Mouse (Mus musculus) cerebellum, postnatal 4 days (tissue): ENCODE measurements at regions not wholly inside any gene's neighbourhood (a gene's known extent, or its start where the extent isn't known, plus 50 kb on each side); places are given as distances from the start of the nearest gene placed in this dataset.
A peak's percentile ranks its signal among the peaks of the same experiment; 100 is the strongest.

Source experiments
- DNase-seq, 2 experiments: peaks; one replicate each; pipeline ENCODE4 v3.0.0; 2022; ENCODE audit warnings: low spot score in 2 of 2, mixed read lengths in 1 of 2

DNA sequence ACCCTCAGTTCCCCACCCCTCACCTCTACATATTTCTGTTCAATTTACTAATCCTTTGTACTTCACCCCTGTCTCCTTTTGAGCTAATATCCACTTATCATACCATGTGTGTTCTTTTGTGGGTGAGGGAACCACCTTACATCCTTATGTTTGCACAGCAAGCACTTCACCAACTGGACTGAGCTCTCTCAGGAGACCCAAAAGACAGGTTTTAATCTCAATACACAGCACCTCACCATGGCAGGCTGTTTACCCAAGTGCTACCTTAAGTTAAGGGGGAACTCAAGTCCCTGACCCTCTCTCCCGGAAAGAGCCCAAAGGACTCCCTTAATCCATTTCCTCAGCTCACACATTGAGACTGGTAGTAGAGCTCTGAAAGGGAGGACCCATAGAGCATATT lies 62.3 kb upstream of the Agr3 start:
- DNase-seq: no peak

DNA sequence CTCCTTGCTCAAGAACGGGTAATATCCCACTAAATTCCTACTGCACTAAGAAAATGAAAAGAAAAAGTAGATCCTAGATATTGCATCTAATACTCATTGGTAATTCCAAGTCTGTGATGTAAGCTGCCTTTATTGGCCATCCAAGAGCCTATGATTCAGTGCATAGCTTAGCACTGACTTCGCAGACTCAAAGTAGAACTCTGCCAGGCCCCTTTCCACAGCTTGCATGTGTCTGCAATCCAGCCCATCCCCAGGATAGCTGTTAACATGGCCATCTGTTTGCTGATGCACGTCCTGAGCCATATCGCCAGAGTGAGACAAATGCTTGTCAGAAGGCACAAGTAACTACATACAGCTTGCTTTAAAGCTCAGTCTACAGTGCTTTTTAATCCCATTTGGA lies 72.3 kb upstream of the Agr3 start:
- DNase-seq: no peak

DNA sequence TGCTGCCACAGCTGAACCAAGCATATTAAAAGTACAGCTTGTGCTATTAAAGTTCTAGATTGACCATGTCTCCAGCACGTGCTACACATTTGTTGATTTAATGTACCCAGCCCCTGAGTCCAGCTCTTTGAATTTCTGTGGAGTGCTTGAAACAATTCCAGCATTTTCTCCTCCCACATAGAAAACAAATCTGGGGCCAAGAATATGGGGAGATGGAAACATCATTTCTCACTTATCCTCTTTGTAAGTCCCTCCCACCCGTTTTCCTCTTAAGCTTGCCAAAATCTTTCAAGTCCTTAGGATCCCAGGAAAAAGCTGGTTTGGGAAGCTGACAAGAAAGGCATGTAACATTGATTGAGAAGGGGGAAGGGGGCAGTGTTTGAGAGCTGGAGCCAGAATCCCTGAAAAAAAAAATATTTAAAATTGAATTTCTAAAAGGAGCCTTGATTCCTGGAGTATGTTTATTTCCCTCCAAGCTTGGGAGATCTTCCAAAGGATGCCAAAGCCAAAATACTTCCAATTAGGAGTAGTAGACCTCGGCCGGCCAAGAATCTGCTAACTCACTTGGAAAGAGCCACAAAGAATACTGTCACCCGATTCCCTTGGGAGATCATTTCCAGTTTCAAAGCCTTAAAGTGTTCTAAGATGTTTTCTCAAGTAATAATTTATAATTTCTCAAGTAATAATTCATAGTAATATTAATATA lies 78.4 kb upstream of the Agr3 start:
- no peak for DNase-seq

GRCm38 (mm10) chr12:35836946-35837345 lies 88.5 kb upstream of the Agr3 start:
- no peak for DNase-seq

- DNase-seq: no peak
Observed at GRCm38 (mm10) chr12:35833285-35833684, 92.1 kb upstream of the Agr3 start.

DNA sequence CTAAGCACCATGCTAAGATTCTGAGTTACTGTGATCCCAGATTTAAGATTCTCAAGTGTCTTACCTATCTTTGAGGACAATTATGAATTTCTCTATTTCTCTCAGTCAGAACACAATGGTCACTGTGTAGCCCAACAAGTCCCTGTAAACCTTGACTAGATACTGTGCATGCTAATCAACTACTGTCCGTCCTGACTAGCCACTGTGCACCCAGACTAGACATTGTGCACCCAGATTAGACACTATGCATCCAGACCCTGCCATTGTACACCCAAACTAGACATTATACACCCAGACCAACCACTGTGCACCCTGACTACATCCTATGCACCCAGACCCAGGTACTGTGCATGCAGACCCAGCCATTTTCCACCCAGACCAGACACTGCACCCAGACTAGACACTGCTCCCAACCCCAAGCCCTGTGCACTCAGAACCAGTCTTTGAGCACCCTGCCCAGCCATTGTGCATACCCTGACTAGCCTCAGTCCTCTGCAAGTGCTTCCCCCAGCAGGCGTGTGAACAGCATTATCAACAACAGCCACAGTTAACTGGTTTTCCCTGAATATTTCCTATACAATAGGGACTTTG lies 93.4 kb upstream of the Agr3 start:
- DNase-seq: no peak

- DNase-seq: peak in 1 of 2 experiments; percentile 9
Observed at GRCm38 (mm10) chr12:35831268-35831667, 94.2 kb upstream of the Agr3 start.

DNA sequence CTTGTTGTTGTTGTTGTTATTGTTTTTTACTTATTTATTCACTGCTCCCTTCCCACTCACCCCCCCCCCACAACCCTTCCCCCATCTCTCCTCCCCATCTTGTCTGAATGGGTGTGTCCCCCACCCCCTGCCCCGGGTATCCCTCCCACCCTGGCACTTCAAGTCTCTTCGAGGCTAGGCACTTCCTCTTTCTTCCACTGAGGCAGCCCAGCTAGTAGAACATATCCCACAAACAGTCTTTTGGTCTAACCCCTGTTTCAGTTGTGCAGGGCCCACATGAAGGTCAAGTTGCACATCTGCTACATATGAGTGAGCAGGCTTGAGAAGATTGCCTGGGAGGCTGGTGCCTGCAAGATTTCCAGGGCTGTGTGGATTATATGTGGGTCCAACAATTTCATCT lies 97.6 kb upstream of the Agr3 start:
- DNase-seq: no peak

DNA sequence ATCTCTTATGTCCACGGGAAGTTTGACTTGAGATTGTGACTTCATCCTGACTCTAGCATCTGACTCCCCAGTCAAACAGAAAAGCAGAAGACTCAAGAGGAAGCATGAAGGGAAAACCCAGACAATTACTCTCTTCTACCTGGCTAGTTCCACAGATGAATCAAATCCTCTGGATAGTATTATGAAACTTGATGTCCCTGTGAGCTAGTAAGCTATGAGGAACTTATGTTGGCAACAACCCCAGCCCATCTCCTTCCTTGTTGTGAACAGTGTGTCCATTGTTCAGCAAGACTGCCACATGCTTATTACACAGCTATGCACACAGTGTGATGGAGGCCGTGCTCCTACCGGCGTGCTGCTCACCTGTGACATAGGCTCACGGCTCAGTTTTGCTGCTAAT lies 98.4 kb upstream of the Agr3 start:
- DNase-seq: no peak

GRCm38 (mm10) chr12:35824587-35824987 lies 100.8 kb upstream of the Agr3 start:
- no peak for DNase-seq

GRCm38 (mm10) chr12:35799261-35799660 lies 126.2 kb upstream of the Agr3 start:
- DNase-seq: no peak

GRCm38 (mm10) chr12:35775396-35775795 lies 150.0 kb upstream of the Agr3 start:
- DNase-seq: no peak

DNA sequence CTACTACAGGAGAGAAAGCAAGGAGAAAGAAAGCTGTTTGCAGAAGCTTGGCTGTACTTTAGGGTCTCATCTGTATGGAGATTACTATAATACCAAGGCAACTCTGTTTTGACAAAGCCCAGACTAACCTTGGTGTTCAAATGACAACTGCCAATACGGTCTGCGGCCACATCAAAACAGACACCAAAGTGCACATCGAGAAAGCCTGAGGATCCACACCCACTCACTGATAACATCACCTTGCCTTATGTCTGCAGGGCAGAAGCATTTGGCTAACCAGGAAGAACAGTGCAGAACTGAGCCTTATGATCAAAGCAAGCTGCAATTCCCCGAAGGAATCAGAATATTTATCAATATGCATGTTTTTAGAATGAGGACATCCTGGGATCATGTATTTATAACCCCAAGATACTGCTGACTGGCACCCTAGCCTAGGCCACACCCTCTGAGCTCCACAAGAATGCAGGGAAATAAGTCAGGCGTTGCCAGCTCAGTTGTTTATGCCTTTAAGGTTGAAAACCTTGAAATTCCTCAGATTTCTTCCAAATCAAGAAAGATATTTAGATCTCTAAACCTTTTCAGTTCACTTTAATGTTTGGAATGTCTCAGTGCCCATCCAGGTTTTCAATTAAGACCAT lies 154.9 kb upstream of the Agr3 start:
- DNase-seq: no peak

DNA sequence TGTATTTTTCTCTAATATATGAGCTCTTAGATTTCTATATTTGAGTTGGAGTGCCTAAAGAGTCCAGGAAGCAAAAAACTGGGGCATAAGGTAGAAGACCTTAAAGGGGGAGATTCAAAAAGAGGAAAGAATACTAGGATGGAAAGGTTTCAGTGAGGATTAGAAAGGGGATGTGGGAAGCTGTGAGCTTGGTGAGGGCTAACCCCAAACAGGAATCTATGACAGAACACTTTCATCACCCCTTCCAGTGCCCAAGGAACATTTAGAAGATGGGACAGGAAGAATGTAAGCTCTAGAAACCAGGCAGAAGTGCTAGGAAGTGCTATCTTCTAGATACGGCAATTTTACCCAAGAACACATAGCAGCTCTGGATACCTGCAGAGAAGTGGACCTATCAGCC lies 166.5 kb upstream of the Agr3 start:
- DNase-seq: no peak

GRCm38 (mm10) chr12:35755159-35755558 lies 170.3 kb upstream of the Agr3 start:
- DNase-seq: no peak

DNA sequence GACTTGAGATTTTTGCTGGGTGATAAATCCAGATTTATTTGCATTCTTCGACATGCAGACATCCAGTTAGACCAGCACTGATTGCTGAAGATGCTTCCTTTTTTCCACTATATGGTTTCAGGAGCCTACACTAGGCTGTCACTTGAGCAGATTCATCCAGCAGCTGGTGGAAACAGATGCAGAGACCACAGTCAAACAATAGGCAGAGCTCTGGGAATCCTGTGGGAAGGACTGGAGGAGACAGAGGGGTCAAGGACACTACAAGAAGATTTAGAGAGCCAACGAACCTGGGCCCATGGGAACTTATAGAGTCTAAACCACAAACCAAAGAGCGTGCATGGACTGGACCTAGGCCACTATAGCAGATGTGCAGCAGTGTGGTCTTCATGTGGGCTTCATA lies 177.4 kb upstream of the Agr3 start:
- DNase-seq: no peak

DNA sequence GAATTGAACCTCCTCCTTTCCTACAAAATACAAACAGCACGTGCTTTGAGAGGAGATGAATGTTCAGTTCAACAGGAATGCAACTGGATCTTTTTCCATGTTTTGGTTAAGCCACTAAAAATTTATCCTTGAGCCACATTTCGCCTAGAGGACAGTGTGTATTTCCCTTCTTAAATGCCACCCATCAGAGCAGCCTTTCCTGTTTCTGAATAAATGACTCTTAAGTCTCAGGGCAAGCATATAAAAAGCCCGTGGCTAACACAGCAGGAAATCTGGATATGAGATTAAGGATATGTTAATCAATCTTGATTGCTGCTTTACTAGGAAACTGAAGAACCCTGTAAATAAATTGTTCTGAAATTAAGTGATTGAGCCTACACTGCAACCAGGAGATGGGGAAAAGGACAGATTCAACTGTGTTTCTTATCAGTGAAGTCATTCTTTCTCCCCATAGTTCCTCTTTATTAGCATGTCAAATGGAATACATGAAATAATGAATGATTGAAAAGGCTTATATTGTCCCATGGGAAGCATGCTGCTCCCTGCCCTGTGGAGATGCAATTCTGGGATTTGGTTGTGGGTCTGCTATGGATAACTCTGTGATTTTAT lies 178.6 kb upstream of the Agr3 start:
- DNase-seq: no peak

- DNase-seq: no peak
Observed at GRCm38 (mm10) chr12:35742729-35743128, 182.7 kb upstream of the Agr3 start.

DNA sequence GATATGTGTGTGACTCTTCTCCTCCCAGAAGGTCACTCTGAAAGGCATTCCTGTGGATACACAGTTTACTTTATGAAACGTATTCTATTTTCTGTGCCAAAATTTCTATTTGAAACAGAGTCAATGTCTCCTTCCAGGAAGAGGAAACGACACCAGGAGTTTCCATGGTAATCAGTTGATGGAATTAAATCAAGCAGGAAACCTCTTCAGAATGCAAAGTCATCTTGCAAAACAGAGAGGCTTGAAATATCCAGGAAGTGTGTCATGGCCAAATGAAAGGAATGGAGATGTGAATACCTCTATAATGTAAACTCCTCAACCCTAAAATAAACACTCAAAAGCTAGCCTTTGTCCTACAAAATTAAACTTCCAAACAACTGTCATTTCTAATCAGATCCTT lies 189.0 kb upstream of the Agr3 start:
- DNase-seq: no peak

DNA sequence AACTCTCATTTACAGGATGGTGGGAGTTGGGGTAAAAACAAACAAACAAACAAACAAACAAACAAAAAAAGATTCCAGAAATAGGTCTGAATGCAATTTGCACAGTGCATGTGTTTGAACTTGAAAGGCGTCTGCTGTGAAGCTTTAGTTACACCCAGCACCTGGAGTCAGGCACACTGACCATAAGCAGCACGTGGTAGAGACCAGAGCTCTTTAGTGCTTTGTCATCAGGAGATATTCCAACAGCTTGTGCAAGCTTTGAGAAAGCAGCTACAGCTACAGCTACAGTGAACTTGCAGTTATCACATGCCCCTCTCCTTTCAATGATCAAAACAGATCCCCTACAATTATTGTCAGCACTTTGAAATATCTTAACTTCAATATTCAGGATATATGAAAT lies 190.4 kb upstream of the Agr3 start:
- no peak for DNase-seq

DNA sequence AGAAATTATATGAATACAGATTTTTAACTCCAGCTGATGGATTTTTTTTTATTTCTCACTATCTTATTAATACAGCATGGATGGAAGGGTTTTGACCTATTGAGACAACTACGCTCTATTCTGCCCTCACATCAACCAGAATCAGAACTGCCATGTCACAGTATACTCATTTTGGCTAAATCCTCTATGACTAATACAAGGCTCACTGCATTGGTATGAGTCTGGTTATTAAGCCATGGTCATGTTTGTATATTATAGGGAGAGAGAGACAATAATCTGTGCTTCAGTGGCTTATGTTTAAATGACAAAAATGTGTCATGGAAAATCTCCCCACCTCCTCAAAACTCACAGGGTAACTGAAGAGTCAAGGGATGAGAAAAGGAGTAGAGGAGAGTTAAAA lies 191.0 kb upstream of the Agr3 start:
- no peak for DNase-seq

- DNase-seq: no peak
Observed at GRCm38 (mm10) chr12:35733580-35733979, 191.8 kb upstream of the Agr3 start.

DNA sequence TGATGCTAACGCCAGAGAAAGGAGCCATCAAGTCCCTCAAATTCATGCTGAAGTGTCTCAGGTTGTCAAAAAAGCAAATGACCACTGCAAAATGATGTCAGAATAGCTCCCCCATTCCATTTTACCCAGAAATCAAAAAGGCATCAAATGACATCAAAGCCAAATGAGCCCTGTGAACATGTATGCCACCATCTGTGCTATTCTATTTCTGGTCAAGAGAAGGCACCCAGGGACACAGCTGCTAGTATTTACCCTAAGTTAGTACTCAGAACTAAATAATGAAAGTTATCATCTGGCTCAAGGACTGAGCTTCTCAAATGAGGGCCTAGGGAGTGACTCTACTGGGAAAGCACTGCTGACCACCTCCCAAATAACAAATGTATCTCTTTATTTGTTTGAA lies 191.1 kb upstream of the Ahr start:
- no peak for DNase-seq
